Mouse (Mus musculus): Measurements from ENCODE around the gene Daam2.

DNA sequence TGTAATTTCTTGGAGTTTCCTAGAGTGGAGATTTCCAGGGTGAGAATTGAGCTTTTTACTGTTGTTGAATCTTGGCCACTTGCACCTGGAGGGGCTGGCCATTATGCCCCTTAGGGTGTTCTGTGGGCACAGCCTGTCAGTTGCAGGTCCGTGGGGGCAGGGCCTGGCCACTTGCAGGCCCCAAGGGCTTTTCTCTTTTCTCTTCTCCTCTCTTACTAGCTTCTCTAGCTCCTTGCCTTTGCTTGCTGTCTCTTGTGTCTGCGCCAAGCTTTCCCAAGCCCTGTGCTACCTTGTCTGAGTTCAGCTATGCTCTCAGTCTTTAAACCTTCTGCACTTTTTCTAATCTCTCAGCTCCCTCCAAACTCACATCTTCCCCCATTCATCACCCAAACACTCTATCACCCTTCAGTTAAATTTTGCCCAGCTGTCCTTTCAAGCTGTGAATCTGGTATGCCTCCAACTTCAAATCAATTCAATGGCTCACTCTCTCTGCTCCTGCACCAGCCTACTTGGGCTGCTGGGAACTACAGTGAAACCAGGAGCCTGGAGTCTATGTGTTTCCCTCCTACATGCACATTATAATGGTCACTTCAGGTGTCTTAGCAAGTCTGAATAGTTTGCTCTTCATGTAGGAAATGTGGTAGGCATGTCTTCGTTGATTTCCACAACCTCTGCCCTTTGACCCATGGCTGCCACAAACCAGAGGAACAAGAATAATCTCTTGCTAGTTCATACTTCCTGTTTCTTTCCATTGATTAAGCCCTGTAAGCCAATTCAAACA lies 141.7 kb downstream of the Daam2 start:
- TF ChIP-seq CTCF (IDR thresholded peaks at IDR 0.05; ENCODE audit: extremely low read depth, insufficient read length, insufficient replicate concordance, low read depth, low read length), result no peak
- TF ChIP-seq POLR2A (IDR thresholded peaks at IDR 0.05; ENCODE audit: low read depth, low read length), result no peak
